Mouse (Mus musculus) midbrain, postnatal 0 days (tissue): ENCODE results near the gene Efcab5. TPM values are rescaled to one million over a fixed set of nuclear protein-coding genes. Genes with fewer than 3 reads are reported as not detected.
"Not testable (repeated sequence)": the region's sequence is repeated elsewhere in the genome, so short reads cannot be mapped to it uniquely, and the experiment has no call there.

Source experiments
- ATAC-seq: fragments of 200-750 bp; cut with Nextera tagmentation; 2 replicates; pipeline ENCODE4 v1.8.0; 2017; ENCODE audit warnings: moderate number of reproducible peaks, mild to moderate bottlenecking, moderate TSS enrichment, moderate library complexity; ENCODE audit not compliant: low FRiP score
- DNase-seq: peaks from one replicate; pipeline ENCODE4 v3.0.0-alpha.2; 2015; ENCODE audit warnings: low spot score
- H3K27ac ChIP-seq: fragments of 300-500 bp; sonication (generic); 2 replicates; pipeline ENCODE4 v1.5.1; 2014; ENCODE audit warnings: low read depth, mild to moderate bottlenecking, low read length, mixed read lengths
- H3K27me3 ChIP-seq: fragments of 300-500 bp; sonication (generic); 2 replicates; pipeline ENCODE4 v1.6.1; 2014; ENCODE audit warnings: low read length, control low read depth, mixed read lengths; ENCODE audit not compliant: insufficient read depth
- H3K36me3 ChIP-seq: fragments of 300-500 bp; sonication (generic); 2 replicates; pipeline ENCODE4 v1.6.1; 2014; ENCODE audit warnings: low read length, control low read depth, mixed read lengths; ENCODE audit not compliant: insufficient read depth
- H3K4me1 ChIP-seq: fragments of 300-500 bp; sonication (generic); 2 replicates; pipeline ENCODE4 v1.6.1; 2014; ENCODE audit warnings: mild to moderate bottlenecking, control low read depth, antibody characterized with exemption, low read length, mixed read lengths; ENCODE audit not compliant: insufficient read depth
- H3K4me2 ChIP-seq: fragments of 300-500 bp; sonication (generic); 2 replicates; pipeline ENCODE4 v1.6.1; 2014; ENCODE audit warnings: low read depth, mild to moderate bottlenecking, low read length, mixed read lengths; ENCODE audit not compliant: poor library complexity, severe bottlenecking
- H3K4me3 ChIP-seq: fragments of 300-500 bp; sonication (generic); 2 replicates; pipeline ENCODE4 v1.5.1; 2014; ENCODE audit warnings: low read depth, mild to moderate bottlenecking, low read length, moderate library complexity
- H3K9ac ChIP-seq: fragments of 300-500 bp; sonication (generic); replicated peaks from 2 replicates; pipeline ENCODE4 v1.6.1; 2014; ENCODE audit warnings: mild to moderate bottlenecking, low read length, moderate library complexity, mixed read lengths; ENCODE audit not compliant: poor library complexity, severe bottlenecking
- H3K9me3 ChIP-seq: fragments of 300-500 bp; sonication (generic); 2 replicates; pipeline ENCODE4 v1.6.1; 2016; ENCODE audit warnings: low read length, control low read depth
- CTCF ChIP-seq: IDR thresholded peaks from 2 replicates; pipeline ENCODE4 v1.5.1; 2016; ENCODE audit warnings: antibody characterized with exemption, mild to moderate bottlenecking
- WGBS: fragments of 180-500 bp; shearing (Covaris S2); extraction: QIAGEN DNeasy Blood & Tissue Kit; methylation state at CpG from one replicate; pipeline ENCODE4 v1.1.7; 2014; 5-methylcytosine and 5-hydroxymethylcytosine counted together
- polyA plus RNA-seq: library from polyadenylated mRNA; unstranded; fragments of >200 nt; fragmentation: Nextera tagmentation; extraction: Ambion mirVana; gene quantifications from 2 replicates; pipeline ENCODE4 v1.2.1, GENCODE M21; 2015
- total RNA-seq: library from RNA; depleted of rRNA; stranded (reverse); fragments of >200 nt; gene quantifications from 2 replicates; pipeline ENCODE4 v1.2.3, GENCODE M21; 2014

The Efcab5 gene
- total and polyA plus RNA-seq, 2 experiments from 2014 or later, result 0.44 to 0.51 TPM

DNA sequence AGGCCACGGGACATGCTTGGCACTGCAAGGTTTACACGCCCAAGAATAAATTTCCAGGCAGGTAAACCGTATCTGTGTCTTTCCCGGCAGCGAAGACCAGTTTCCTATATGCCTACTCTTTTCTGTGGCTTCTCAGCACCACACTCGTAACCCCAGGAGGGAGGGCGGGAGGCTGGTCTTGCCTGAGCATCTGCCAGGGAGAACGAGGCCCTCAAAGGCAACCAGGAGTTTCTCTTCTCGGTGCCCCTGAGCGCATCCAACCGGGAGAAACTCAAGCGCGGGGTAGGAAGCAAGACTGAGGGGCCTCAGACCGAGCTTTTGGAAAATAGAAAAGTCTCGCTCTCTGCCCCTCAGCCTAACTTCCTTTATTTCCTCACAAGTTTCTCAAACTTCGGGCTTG, 111.0 kb downstream of the Efcab5 start:
- 2% methylated on average over 16 of the region's 16 CpGs for WGBS
- H3K9ac ChIP-seq, result peak overlapping the region; percentile 68
- peak; percentile 20; the same call in 1 of the 2 replicates for ATAC-seq
- no peak for DNase-seq
- peaks cover 9% of the 10 kb centered on the region; the same call in 1 of the 2 replicates for H3K27me3 ChIP-seq
- peaks cover 2% of the 10 kb centered on the region; the same call in 1 of the 2 replicates for H3K4me1 ChIP-seq
- TF ChIP-seq CTCF, result no peak
- H3K9me3 ChIP-seq, result no peaks in the 10 kb centered on the region
- H3K4me2 ChIP-seq, result peak overlapping the region; percentile 89
- H3K4me3 ChIP-seq, result peak overlapping the region; percentile 81
- peaks cover 12% of the 10 kb centered on the region for H3K36me3 ChIP-seq
- peak overlapping the region; percentile 83 for H3K27ac ChIP-seq

DNA sequence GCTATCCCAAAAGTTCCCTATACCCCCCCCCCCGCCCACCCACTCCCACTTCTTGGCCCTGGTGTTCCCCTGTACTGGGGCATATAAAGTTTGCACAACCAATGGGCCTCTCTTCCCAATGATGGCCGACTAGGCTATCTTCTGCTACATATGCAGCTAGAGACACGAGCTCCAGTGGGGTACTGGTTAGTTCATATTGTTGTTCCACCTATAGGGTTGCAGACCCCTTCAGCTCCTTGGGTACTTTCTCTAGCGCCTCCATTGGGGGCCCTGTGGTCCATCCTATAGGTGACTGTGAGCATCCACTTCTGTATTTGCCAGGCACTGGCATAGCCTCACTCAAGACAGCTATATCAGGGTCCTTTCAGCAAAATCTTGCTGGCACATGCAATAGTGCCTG, 111.4 kb downstream of the Efcab5 start:
- Histone ChIP-seq H3K36me3 (peaks cover 12% of the 10 kb centered on the region), H3K9ac (peak overlapping the region; percentile 68), H3K4me2 (peak overlapping the region; percentile 89), H3K4me3 (peak overlapping the region; percentile 81)
- not testable (repeated sequence) for DNase-seq, H3K27me3 ChIP-seq, ATAC-seq, H3K9me3 ChIP-seq, H3K27ac ChIP-seq, H3K4me1 ChIP-seq
- whole genome bisulfite sequencing, result 50% methylated on average over 4 of the region's 4 CpGs

DNA sequence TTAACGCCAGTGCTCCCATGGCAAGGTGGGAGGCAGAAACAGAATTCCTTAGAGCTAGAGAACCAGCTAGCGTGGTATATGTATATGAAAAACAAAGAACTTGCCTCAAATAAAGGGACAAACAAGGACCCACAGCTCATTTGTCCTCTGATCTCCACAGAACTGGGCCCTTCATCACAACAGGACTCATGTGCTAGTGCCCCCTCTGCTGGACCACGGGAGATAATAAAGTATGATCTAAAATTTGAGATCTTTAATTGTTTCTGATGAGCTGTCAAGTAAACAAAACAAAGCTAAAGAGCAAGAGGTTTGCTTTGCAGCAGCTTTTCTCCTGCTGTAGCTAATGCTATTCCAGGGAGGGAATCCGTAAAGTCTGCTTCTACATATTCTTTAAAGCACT, 118.0 kb downstream of the Efcab5 start:
- H3K4me3 ChIP-seq, result no peak overlapping the region
- peak; percentile 61 for TF ChIP-seq CTCF
- no peak overlapping the region for H3K27ac ChIP-seq
- H3K4me1 ChIP-seq, result no peaks in the 10 kb centered on the region
- 75% methylated on average over 4 of the region's 4 CpGs for WGBS
- no peak overlapping the region for H3K4me2 ChIP-seq
- no peak overlapping the region for H3K9ac ChIP-seq
- no peaks in the 10 kb centered on the region for H3K9me3 ChIP-seq
- H3K27me3 ChIP-seq, result no peaks in the 10 kb centered on the region
- DNase-seq (peak; percentile 6), ATAC-seq (no peak)
- H3K36me3 ChIP-seq, result peaks cover 9% of the 10 kb centered on the region

DNA sequence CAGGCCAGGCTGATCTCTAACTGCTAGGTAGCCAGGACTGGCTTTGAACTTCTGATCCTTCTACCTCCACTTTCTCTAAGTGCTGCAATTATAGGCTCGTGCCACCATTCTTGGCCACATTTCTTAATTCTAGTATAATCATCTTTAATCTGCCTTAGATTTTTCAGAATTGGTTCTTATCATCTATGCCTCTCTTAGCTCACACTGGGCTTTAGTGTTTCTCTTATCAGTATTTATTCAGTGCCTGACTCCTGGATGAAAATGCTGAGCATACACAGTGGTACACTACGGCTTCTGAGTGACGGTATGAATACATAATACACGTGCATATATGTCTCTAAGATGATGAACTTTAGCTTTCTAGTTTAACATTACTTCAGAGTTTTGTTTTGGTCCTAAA, 119.9 kb downstream of the Efcab5 start:
- Histone ChIP-seq H3K9ac (no peak overlapping the region), H3K9me3 (no peaks in the 10 kb centered on the region), H3K27me3 (no peaks in the 10 kb centered on the region), H3K4me1 (no peaks in the 10 kb centered on the region), H3K4me2 (no peak overlapping the region), H3K27ac (no peak overlapping the region), H3K36me3 (0 out of 2 replicates have a peak, but pooled peaks cover under 1% of the 10 kb centered on the region), H3K4me3 (no peak overlapping the region)
- DNase-seq (no peak), ATAC-seq (no peak)
- 90% methylated on average over 4 of the region's 4 CpGs for WGBS
- no peak for TF ChIP-seq CTCF

DNA sequence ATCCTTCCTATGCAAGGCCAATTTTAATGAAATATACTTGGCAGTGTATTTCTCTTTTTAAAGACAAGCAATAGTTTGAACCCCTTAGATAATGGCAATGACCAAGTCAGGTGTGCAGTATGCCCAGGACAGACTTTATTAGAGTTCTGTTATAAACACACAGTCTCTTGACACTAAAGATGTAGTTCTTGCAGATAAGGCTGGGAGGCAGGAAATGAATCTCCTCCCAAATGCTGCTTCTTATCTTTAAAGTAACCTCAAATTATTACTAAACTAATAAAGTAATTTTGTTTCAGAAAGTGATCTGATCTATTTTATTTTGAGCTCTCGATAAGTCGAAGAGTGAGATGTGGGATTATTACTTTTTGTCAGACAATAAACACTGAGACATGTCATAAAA, 125.4 kb downstream of the Efcab5 start:
- Histone ChIP-seq H3K9me3 (no peaks in the 10 kb centered on the region), H3K4me2 (no peak overlapping the region), H3K4me1 (no peaks in the 10 kb centered on the region), H3K36me3 (peaks cover 4% of the 10 kb centered on the region; the same call in 1 of the 2 replicates), H3K27me3 (no peaks in the 10 kb centered on the region), H3K4me3 (no peak overlapping the region), H3K9ac (no peak overlapping the region), H3K27ac (no peak overlapping the region)
- WGBS, result 97% methylated on average over 2 of the region's 2 CpGs
- TF ChIP-seq CTCF, result no peak
- ATAC-seq (no peak), DNase-seq (no peak)

DNA sequence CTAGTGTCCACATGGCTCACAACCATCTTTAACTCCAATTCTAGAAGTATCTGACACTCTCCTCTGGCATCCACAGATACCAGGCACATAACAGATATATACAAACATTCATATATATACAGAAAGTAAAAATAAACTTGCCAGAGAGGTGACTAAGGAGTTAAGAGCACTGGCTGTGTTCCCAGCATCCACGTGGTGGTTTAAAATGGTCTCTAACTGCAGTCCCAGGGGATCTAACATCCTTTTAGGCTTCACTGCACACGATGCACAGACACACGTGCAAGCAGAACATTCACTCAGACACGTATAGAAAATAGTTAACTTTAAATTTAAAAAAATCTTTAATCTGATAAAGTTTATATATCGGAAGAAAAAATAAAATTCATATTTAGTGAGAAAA, 126.8 kb downstream of the Efcab5 start:
- Histone ChIP-seq H3K4me2 (no peak overlapping the region), H3K4me1 (no peaks in the 10 kb centered on the region), H3K4me3 (no peak overlapping the region), H3K9me3 (no peaks in the 10 kb centered on the region), H3K9ac (no peak overlapping the region), H3K36me3 (peaks cover 4% of the 10 kb centered on the region; the same call in 1 of the 2 replicates), H3K27ac (no peak overlapping the region), H3K27me3 (no peaks in the 10 kb centered on the region)
- DNase-seq (no peak), ATAC-seq (no peak)
- TF ChIP-seq CTCF, result no peak
- WGBS, result 64% methylated on average over 5 of the region's 5 CpGs
